Mouse (Mus musculus): ENCODE data around the gene Prkcd. TPM values are rescaled to one million over a fixed set of nuclear protein-coding genes. Genes with fewer than 3 reads are reported as not detected.

The Prkcd gene
- 10.8 and 14.5 TPM in 2 replicates for polyA plus RNA-seq (2012)

DNA sequence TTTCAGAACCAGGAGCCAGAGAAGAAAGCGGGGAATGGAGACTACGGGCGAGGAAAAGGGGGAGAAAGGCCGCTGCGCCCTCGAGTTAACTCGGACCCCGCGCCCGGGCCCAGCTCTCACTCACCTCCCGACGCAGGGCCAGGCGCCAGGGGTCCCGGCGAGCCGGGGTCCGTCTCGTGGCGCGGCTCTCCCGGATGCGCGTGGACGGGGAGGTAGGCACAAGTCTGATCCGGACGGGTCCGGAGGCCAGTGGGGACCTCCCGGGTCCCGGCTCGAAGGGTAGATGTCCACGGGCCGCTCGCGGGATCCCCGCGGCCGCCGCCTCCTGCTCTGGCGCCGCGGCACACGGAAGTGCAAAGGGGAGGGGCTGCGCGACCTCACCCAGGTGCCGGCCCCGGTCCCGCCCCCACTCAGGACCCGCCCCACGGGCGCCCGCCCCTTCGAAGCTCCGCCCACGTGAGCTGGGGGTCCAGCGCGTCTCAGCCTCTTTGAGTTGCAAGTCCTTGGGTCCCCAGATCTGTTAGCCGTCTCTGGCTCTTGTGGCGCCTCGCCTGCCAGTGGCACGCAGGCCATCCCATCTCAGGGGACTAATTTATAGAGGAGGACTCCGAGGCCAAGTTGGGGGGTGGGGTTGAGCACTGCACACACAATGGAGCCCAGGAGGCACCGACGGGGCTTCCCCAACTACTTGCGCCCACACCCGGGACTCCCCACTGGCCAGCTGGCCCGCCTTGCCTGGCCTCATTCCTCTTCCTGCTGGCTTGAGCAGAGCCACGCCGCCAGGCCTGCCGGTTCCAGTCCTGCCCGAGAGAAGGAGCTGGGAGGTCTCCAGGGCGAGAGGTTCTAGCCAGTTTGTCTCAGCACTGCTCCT is at the start of gene Prkcd:
TSS of gene Prkcd (minus strand) at position 355 of the 871 bp plus-strand sequence.
- no peak for TF ChIP-seq GATA1 (IDR thresholded peaks at IDR 0.05; ENCODE audit: low read length)

GRCm38 (mm10) chr14:30674947-30675346 is 48.9 kb upstream of the Prkcd start:
- no peak for TF ChIP-seq GATA1 (IDR thresholded peaks at IDR 0.05; ENCODE audit: low read length)

DNA sequence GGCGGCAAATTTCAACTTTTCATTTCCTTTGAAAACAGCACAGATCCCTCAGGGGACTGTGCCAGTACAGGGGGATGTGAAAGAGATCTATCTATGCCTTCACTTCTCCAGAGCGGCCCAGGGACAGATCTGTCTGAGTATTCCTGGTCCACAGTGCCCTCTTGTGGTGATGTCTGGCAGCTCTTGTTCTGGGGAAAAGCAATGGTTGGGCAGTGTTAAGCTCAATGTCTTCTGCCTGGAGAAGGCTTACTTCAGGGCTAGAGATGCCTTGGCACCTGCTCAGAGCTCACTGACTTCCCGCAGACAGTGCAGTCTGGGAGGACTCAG is 45.9 kb upstream of the Prkcd start:
- TF ChIP-seq GATA1 (IDR thresholded peaks at IDR 0.05; ENCODE audit: low read length) = no peak

DNA sequence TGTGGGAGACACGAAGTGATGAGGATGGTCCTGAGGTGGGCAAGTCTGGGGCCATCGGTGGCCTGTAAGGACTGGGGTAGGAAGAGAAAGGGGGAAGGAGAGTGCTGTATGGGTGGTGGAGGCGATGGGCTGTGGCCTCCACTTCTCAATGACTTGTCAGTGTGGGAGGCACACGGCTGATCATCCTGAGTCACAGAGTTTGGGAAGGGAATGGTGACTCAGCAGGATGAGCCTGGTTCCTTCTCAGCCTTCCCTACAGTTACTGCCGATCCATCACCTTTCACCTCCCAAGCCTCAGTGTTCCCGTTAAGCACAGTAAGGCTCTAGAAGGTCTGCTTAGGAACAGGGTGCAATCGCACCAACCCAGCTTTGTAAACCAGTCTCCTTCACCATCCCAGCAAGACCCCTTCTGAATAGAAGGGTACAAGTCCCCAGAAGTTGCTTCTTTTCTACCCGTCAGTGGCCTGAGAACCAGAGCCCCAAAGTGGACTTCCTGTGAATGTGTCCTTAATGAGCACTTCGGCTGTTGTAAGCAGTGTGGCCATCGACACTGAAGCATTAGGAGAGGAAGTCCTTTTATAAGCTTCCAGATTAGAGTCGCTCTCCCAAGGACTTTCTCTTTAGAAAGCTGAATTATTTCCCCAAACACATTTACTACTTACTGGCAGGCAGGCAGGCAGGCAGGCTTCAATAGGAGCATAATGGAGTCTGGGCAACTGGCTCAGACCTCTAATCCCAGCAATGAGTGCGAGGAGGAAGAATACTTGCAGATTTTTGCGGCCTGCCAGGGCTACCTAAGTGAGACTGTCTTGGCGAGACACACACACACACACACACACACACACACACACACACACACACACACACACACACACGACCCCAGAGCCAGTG is 45.3 kb upstream of the Prkcd start:
- TF ChIP-seq GATA1 (IDR thresholded peaks at IDR 0.05; ENCODE audit: low read length) = no peak

GRCm38 (mm10) chr14:30670161-30670560 is 44.2 kb upstream of the Prkcd start:
- no peak for TF ChIP-seq GATA1 (IDR thresholded peaks at IDR 0.05; ENCODE audit: low read length)

DNA sequence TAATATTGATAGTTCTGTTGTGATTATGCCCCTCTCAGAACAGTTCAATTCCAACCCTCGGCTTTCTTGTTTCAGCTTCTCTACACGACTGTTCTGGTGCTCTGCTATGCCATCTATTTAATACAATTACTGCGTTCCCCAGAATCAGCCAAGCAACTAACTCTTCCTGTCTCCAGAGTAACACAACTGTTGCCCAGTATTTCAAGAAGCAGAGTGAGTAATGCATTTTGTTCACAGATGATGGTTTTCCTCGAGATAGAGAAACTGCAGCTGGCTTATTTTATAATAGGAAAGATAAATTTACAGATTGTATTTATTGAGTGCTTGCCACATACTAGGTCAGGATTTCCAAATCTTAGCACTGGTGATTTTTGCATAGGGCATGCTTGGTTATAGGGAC is 40.6 kb upstream of the Prkcd start:
- TF ChIP-seq GATA1 (IDR thresholded peaks at IDR 0.05; ENCODE audit: low read length) = no peak

GRCm38 (mm10) chr14:30666061-30666460 is 40.1 kb upstream of the Prkcd start:
- no peak for TF ChIP-seq GATA1 (IDR thresholded peaks at IDR 0.05; ENCODE audit: low read length)

DNA sequence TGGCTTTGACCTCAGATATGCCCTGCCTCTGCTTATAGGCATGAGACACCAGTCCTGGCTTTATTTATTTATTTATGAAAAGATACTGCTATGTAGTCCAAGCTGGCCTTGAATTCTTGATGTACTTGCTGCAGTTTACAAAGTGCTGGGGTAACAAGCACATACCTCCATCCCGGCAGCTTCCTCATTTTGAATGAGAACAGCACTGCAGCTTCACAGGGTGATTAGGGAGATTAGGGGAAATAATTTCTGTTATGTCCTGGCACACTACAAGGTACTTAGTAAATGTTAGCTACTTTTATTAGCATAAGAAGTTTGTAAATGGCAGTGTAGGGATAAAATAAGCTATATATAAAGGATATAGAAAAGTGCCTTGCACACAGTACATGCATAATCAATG is 29.5 kb upstream of the Prkcd start:
- no peak for TF ChIP-seq GATA1 (IDR thresholded peaks at IDR 0.05; ENCODE audit: low read length)

DNA sequence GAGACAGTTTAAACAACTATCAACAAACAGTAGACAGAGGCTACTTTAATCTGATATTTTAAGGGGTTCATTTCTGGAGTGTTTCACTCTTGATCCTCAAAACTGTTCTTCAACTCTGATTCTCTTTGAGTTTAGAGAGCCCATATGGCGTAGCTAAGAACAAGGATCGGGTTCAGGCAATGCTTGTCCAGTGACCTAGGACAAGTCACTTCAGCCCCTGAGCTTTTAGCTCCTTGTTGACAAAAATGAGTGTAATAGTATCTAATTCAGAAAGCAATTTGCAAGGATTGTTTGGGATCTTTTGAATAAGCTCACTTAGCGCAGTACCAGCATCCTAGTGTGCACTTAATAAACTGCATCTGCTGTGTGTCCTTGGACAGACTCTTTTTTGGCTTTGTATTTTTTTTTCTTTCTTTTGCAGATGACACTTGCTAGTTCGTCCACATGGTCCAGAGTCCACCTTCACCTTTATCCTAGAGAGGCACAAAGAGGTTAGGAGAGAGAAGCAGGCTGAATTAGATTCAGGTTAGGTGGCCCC is 28.8 kb upstream of the Prkcd start:
- no peak for TF ChIP-seq GATA1 (IDR thresholded peaks at IDR 0.05; ENCODE audit: low read length)

GRCm38 (mm10) chr14:30653943-30654659 is 28.1 kb upstream of the Prkcd start, which contains the start of gene Rft1:
TSS of gene Rft1 (plus strand) at chr14:30654360.
- no peak for TF ChIP-seq GATA1 (IDR thresholded peaks at IDR 0.05; ENCODE audit: low read length)

GRCm38 (mm10) chr14:30650969-30651368 is 25.0 kb upstream of the Prkcd start:
- no peak for TF ChIP-seq GATA1 (IDR thresholded peaks at IDR 0.05; ENCODE audit: low read length)

DNA sequence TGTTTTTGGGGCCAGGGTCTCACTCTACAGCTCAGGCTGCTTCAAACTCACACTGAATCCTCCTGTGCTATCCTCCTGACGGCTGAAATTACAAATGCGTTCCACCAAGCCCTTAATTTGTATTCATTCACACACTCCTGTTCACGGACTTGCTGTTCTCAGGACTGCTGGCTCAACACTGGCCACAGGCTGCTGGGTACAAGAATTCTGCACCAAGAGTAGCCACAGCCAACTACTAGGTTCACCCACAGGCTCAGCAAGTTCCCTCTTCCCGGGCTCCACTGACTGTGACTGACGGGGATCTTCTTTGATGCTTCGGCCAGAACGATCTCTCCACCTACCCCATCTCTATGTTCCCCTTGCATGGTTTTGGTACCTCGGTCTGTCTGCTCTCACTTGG is 23.7 kb upstream of the Prkcd start:
- TF ChIP-seq GATA1 (IDR thresholded peaks at IDR 0.05; ENCODE audit: low read length) = no peak

GRCm38 (mm10) chr14:30648478-30648877 is 22.5 kb upstream of the Prkcd start:
- TF ChIP-seq GATA1 (IDR thresholded peaks at IDR 0.05; ENCODE audit: low read length) = no peak

GRCm38 (mm10) chr14:30646486-30646885 is 20.5 kb upstream of the Prkcd start:
- TF ChIP-seq GATA1 (IDR thresholded peaks at IDR 0.05; ENCODE audit: low read length) = no peak

DNA sequence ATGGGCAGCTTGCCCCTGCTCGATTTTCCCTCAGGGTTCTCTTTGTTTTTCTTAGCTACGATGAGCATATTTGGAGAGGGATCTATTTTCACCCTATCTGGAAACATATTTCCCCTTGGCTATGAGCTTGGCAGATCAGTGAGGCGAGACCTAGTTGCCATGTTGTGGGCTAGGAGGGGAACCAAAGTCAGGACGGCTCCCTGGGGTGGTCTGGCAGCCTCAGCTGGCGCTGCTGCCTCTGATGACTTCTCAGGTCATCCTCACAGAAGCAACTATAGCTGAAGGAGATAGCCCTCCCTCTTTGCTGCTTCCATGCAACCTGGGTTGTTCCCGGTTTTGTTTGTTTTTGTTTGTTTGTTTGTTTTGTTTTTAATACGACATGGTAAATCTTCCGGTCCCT is 19.1 kb upstream of the Prkcd start:
- TF ChIP-seq GATA1 (IDR thresholded peaks at IDR 0.05; ENCODE audit: low read length) = no peak

Measured in G1E-ER4 (cell line).